Comparison of ENCODE assay signal across 28 mouse cellular contexts in genomic region chr2:171295603-171296002, GRCm38 (mm10).
"Had no signal": no experiment of that assay in that cellular context is flagged by ENCODE, and none has a peak within 500 bp of the region (broad histone marks: within the 10 kb centered on the region; RNA-seq: fewer than 3 reads in every experiment).

No protein-coding gene starts in this region.

- H3K4me2 ChIP-seq: embryonic facial prominence, embryonic 12.5 days; embryonic facial prominence, embryonic 13.5 days; embryonic facial prominence, embryonic 15.5 days; forebrain, embryonic 12.5 days; forebrain, embryonic 13.5 days; forebrain, embryonic 15.5 days had no signal

- H3K27me3 ChIP-seq: embryonic facial prominence, embryonic 12.5 days; embryonic facial prominence, embryonic 13.5 days; embryonic facial prominence, embryonic 15.5 days; forebrain, embryonic 12.5 days; forebrain, embryonic 13.5 days; forebrain, embryonic 15.5 days had no signal

- H3K36me3 ChIP-seq: embryonic facial prominence, embryonic 10.5 days; embryonic facial prominence, embryonic 12.5 days; embryonic facial prominence, embryonic 13.5 days; embryonic facial prominence, embryonic 15.5 days; forebrain, embryonic 10.5 days; forebrain, embryonic 12.5 days; forebrain, embryonic 15.5 days had no signal

- H3K4me1 ChIP-seq: embryonic facial prominence, embryonic 10.5 days; embryonic facial prominence, embryonic 12.5 days; embryonic facial prominence, embryonic 15.5 days; forebrain, embryonic 12.5 days had no signal

- ATAC-seq: forebrain, embryonic 13.5 days; forebrain, embryonic 14.5 days; forebrain, embryonic 15.5 days; forebrain, embryonic 16.5 days; forebrain, postnatal 0 days had no signal

- H3K9ac ChIP-seq: embryonic facial prominence, embryonic 12.5 days; embryonic facial prominence, embryonic 13.5 days; embryonic facial prominence, embryonic 15.5 days; forebrain, embryonic 12.5 days; forebrain, embryonic 13.5 days; forebrain, embryonic 15.5 days; forebrain, postnatal 0 days had no signal

- H3K9me3 ChIP-seq: embryonic facial prominence, embryonic 10.5 days; embryonic facial prominence, embryonic 12.5 days; embryonic facial prominence, embryonic 13.5 days; embryonic facial prominence, embryonic 15.5 days; forebrain, embryonic 10.5 days; forebrain, embryonic 12.5 days; forebrain, embryonic 13.5 days; forebrain, embryonic 15.5 days had no signal

- H3K27ac ChIP-seq: embryonic facial prominence, embryonic 10.5 days; embryonic facial prominence, embryonic 12.5 days; embryonic facial prominence, embryonic 13.5 days; embryonic facial prominence, embryonic 15.5 days; forebrain, embryonic 10.5 days; forebrain, embryonic 12.5 days; forebrain, embryonic 13.5 days; forebrain, embryonic 15.5 days; gastrocnemius, adult 2 months; heart, adult 2 months had no signal

- DNase-seq: cerebellum, adult 2 months; cerebellum, adult 8-10 months; cerebellum, adult 9-10 months; cerebellum, adult 9-11 months; cerebellum, postnatal 10 days; cerebellum, postnatal 14 days; cerebellum, postnatal 25 days; cerebellum, postnatal 36 days; embryo, embryonic 11 days; forebrain, postnatal 0 days; gastrocnemius, adult 2 months; gastrocnemius, postnatal 10 days; gastrocnemius, postnatal 14 days; gastrocnemius, postnatal 25 days; gastrocnemius, postnatal 36 days; heart, adult 18-20 months; heart, adult 2 months had no signal

- H3K4me3 ChIP-seq: embryonic facial prominence, embryonic 10.5 days; embryonic facial prominence, embryonic 12.5 days; embryonic facial prominence, embryonic 13.5 days; embryonic facial prominence, embryonic 15.5 days; erythroblast, embryonic 14.5 days; forebrain, embryonic 10.5 days; forebrain, embryonic 12.5 days; forebrain, embryonic 13.5 days; forebrain, embryonic 15.5 days; gastrocnemius, adult 2 months; heart, adult 2 months had no signal
